Mouse (Mus musculus) liver, embryonic 14.5 days (tissue): ENCODE data around the gene Sp100. TPM values are rescaled to one million over a fixed set of nuclear protein-coding genes. Genes with fewer than 3 reads are reported as not detected.

Experiments used
- ATAC-seq: fragments of 200-750 bp; cut with Nextera tagmentation; 2 replicates; pipeline ENCODE4 v1.8.0; 2017; ENCODE audit warnings: moderate number of reproducible peaks, mild to moderate bottlenecking, moderate library complexity; ENCODE audit not compliant: insufficient read depth
- DNase-seq, 3 experiments: peaks; one replicate each; pipeline ENCODE4 v3.0.0-alpha.2; 2012 to 2013; ENCODE audit warnings: low read depth in 3 of 3, low spot score in 3 of 3
- H3K27ac ChIP-seq: fragments of 300-500 bp; sonication (generic); 2 replicates; pipeline ENCODE4 v1.5.1; 2014; ENCODE audit warnings: moderate library complexity, mild to moderate bottlenecking, control low read depth, inconsistent platforms
- H3K27me3 ChIP-seq: fragments of 300-500 bp; sonication (generic); 2 replicates; pipeline ENCODE4 v1.6.1; 2014; ENCODE audit warnings: mild to moderate bottlenecking, low read length, moderate library complexity; ENCODE audit not compliant: control insufficient read depth, insufficient read depth
- H3K36me3 ChIP-seq: fragments of 300-500 bp; sonication (generic); replicated peaks from 2 replicates; pipeline ENCODE4 v1.6.1; 2014; ENCODE audit warnings: low read depth; ENCODE audit not compliant: control insufficient read depth, insufficient read depth
- H3K4me1 ChIP-seq, 2 experiments: fragments of 200-500 bp in 1 of 2; fragments of 300-500 bp in 1 of 2; sonication (generic) in 1 of 2; replicated peaks; 2 replicates each; pipeline ENCODE4 v1.6.1; 2012 to 2014; ENCODE audit warnings: antibody characterized with exemption in 1 of 2, inconsistent platforms in 1 of 2, low read length in 1 of 2; ENCODE audit not compliant: control insufficient read depth in 2 of 2, insufficient read depth in 2 of 2
- H3K4me2 ChIP-seq: fragments of 300-500 bp; sonication (generic); 2 replicates; pipeline ENCODE4 v1.6.1; 2014; ENCODE audit warnings: low read depth, mild to moderate bottlenecking, control low read depth, moderate library complexity
- H3K4me3 ChIP-seq, 2 experiments: fragments of 200-500 bp in 1 of 2; fragments of 300-500 bp in 1 of 2; sonication (generic) in 1 of 2; 2 replicates each; pipeline ENCODE4 v1.5.1; 2012 to 2014; ENCODE audit warnings: low read depth in 2 of 2, low read length in 2 of 2, mild to moderate bottlenecking in 2 of 2, control low read depth in 1 of 2, inconsistent platforms in 1 of 2, moderate library complexity in 1 of 2; ENCODE audit not compliant: insufficient read depth in 1 of 2
- H3K9ac ChIP-seq: fragments of 300-500 bp; sonication (generic); replicated peaks from 2 replicates; pipeline ENCODE4 v1.6.1; 2014; ENCODE audit warnings: mild to moderate bottlenecking, control low read depth, moderate library complexity
- H3K9me3 ChIP-seq: fragments of 300-500 bp; sonication (generic); 2 replicates; pipeline ENCODE4 v1.6.1; 2016; ENCODE audit warnings: low read length, mixed read lengths; ENCODE audit not compliant: control insufficient read depth
- CTCF ChIP-seq: IDR thresholded peaks from 2 replicates; pipeline ENCODE4 v1.5.1; 2016; ENCODE audit warnings: antibody characterized with exemption, low read depth, control low read depth
- EP300 ChIP-seq: IDR thresholded peaks from 2 replicates; pipeline ENCODE4 v1.6.1; 2016; ENCODE audit warnings: antibody characterized with exemption, low read depth
- WGBS: fragments of 180-500 bp; shearing (Covaris S2); extraction: QIAGEN DNeasy Blood & Tissue Kit; methylation state at CpG from one replicate; pipeline ENCODE4 v1.1.7; 2014; ENCODE audit not compliant: insufficient replicate concordance; 5-methylcytosine and 5-hydroxymethylcytosine counted together
- polyA plus RNA-seq, 2 experiments: library from polyadenylated mRNA; depleted of rRNA in 1 of 2; stranded (reverse) in 1 of 2; unstranded in 1 of 2; fragments of >200 nt; fragmentation: Nextera tagmentation in 1 of 2; extraction: Ambion mirVana in 1 of 2; gene quantifications; 2 replicates each; pipeline versions ENCODE4 v1.2.1 to v1.2.3; 2012 to 2014

The Sp100 gene
- polyA plus RNA-seq, 2 experiments: 2.0 to 3.2 TPM

DNA sequence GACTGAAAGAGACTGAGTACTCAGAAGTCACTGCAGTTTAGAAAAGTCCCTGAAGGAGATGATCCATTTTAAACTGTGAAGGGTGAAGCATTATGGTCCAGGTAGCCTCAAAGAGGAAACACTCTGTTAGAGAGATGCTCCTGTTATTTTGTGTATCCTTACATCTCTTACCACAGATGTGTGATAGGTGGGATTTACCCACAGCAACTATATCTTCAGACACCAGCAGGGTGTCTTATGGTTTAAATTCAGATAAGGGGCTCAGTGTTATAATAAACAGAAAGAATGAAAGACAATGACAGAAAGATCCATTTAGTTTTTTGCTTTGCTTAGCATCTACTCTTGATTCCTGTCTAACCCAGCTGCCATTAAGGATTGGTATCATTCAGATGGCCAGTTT lies 14.5 kb downstream of the Sp100 start:
- no peak for ATAC-seq

DNA sequence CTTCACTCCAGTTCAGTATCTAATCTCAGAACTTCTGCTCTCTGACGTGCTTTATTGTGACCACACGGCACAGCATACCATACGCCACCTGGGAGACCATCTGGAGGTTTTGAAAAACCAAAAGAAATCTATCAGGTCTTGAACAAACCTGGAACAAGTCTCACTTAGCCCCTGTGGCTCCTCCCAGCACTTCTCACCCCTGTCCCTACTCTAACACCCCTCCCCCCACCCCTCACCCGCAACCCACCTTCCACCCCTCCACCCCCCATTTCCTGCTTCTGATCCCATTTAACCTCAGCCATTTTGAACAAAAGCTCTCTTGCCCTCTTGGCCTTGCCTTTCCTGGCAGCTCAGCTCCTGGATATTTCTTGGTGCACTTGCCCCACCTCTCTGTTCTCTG lies 30.4 kb downstream of the Sp100 start:
- Histone ChIP-seq H3K4me1 (no peaks in the 10 kb centered on the region), H3K36me3 (no peaks in the 10 kb centered on the region), H3K9me3 (no peaks in the 10 kb centered on the region), H3K4me2 (no peak overlapping the region), H3K27me3 (no peaks in the 10 kb centered on the region), H3K4me3 (no peak overlapping the region), H3K27ac (no peak overlapping the region), H3K9ac (no peak overlapping the region)
- TF ChIP-seq EP300 (no peak), CTCF (no peak)
- WGBS: 50% methylated on average over 4 of the region's 4 CpGs
- ATAC-seq: no peak
- no peak for DNase-seq

More for the DNA sequence above, 14.5 kb downstream of the Sp100 start:
- no peak for DNase-seq
- H3K36me3 ChIP-seq: no peaks in the 10 kb centered on the region
- H3K9me3 ChIP-seq: no peaks in the 10 kb centered on the region
- H3K9ac ChIP-seq: no peak overlapping the region
- no peaks in the 10 kb centered on the region for H3K4me1 ChIP-seq
- no peak overlapping the region for H3K27ac ChIP-seq
- TF ChIP-seq EP300 (no peak), CTCF (no peak)
- H3K4me2 ChIP-seq: no peak overlapping the region
- no peaks in the 10 kb centered on the region for H3K27me3 ChIP-seq
- H3K4me3 ChIP-seq: no peak overlapping the region

DNA sequence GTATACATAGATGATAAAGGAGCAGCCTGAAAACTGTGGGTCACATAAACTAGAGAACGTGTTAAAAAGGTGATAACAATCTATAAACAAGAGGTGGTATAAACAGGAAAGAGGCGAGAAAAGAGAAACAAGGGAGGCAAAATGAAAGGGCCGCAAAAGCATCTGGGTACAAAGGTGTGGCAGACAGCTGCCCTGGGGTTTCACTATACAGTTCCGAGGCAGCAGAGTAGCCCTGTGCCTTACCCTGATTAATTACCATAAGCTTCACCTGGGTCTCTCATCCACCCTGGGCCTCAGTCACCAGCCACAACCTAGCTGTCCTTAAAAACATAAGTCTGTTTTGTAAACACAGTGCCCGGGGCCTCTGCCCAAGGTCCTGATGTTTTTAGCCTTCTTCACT lies 36.9 kb downstream of the Sp100 start:
- Histone ChIP-seq H3K9ac (no peak overlapping the region), H3K27me3 (no peaks in the 10 kb centered on the region), H3K4me3 (no peak overlapping the region), H3K9me3 (no peaks in the 10 kb centered on the region), H3K4me2 (no peak overlapping the region), H3K36me3 (no peaks in the 10 kb centered on the region), H3K27ac (no peak overlapping the region), H3K4me1 (no peaks in the 10 kb centered on the region)
- WGBS: 58% methylated on average over 5 of the region's 5 CpGs
- DNase-seq: no peak
- TF ChIP-seq CTCF (no peak), EP300 (no peak)
- ATAC-seq: no peak

DNA sequence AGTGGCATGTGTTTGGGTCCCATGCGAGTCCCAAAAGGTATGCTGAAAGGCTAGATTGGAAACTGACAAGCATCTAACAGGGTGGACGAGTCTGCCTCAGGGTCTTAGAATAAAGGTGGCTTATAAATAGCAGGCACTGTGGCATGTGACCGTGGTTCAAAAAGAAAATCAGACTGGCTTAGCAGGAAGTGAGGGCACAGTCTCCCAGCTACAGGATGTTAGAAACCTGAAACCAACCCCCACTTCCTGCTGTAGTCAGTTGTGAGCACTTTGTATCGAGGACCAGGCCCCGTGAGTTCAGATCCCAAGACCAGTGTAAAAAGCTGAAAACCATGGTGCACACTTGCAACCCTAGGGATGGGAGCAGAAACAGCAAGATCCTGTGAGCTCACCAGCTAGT lies 37.6 kb downstream of the Sp100 start:
- Histone ChIP-seq H3K4me2 (no peak overlapping the region), H3K27me3 (no peaks in the 10 kb centered on the region), H3K9me3 (no peaks in the 10 kb centered on the region), H3K27ac (no peak overlapping the region), H3K4me1 (no peaks in the 10 kb centered on the region), H3K9ac (no peak overlapping the region), H3K4me3 (no peak overlapping the region), H3K36me3 (no peaks in the 10 kb centered on the region)
- WGBS: 26% methylated on average over 5 of the region's 5 CpGs
- no peak for DNase-seq
- TF ChIP-seq CTCF: no peak
- no peak for TF ChIP-seq EP300
- ATAC-seq: no peak

DNA sequence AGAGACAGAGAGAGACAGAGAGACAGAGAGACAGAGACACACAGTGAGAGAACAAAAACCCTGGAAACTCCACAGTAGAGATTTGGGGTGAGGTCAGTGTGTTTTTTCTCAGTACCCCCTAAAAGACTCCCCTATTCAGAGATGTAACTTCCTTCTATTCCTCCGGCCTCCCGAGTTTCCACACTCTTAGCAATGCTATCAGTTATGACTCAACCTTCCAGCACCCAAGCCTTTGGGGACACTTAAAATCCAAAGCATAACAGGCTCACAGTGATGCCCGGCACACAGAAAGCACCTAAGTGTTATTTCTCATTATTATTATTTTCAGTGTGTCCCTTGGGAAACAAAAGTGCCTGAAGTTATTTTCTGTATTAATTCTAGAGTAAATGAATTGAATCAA lies 40.8 kb downstream of the Sp100 start:
- H3K9ac ChIP-seq: no peak overlapping the region
- no peak overlapping the region for H3K27ac ChIP-seq
- no peaks in the 10 kb centered on the region for H3K27me3 ChIP-seq
- H3K4me2 ChIP-seq: no peak overlapping the region
- H3K9me3 ChIP-seq: no peaks in the 10 kb centered on the region
- H3K4me3 ChIP-seq: no peak overlapping the region
- 65% methylated on average over 3 of the region's 3 CpGs for WGBS
- peaks cover 0 to 4% of the 10 kb centered on the region in 2 experiments; a peak in 3 of 4 replicates for H3K4me1 ChIP-seq
- TF ChIP-seq CTCF: no peak
- no peak for TF ChIP-seq EP300
- no peaks in the 10 kb centered on the region for H3K36me3 ChIP-seq
- ATAC-seq (no peak), DNase-seq (no peak)

DNA sequence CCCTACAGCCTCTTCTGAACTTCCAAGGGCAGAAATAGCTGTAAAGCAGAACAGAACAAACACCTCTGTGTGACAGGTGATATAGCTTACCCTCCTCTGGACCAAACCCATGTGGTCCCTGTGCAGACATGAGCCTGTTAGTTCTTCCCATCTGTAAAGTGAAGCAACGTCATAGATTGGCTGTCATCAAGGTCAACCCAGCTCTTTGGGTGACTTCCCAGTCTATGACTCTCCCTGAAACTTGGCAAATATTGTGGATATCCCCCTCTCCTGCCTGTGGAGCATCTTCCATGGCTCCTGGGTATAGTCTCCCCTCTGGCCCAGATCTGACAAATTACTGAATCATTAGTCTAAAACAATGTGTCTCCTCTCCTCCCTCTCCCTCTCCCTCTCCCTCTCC lies 42.5 kb downstream of the Sp100 start:
- H3K9me3 ChIP-seq: no peaks in the 10 kb centered on the region
- 52% methylated on average over 1 of the region's 1 CpGs for WGBS
- H3K4me2 ChIP-seq: no peak overlapping the region
- H3K27me3 ChIP-seq: no peaks in the 10 kb centered on the region
- H3K36me3 ChIP-seq: no peaks in the 10 kb centered on the region
- TF ChIP-seq CTCF (no peak), EP300 (no peak)
- no peak overlapping the region for H3K27ac ChIP-seq
- DNase-seq: no peak
- H3K9ac ChIP-seq: no peak overlapping the region
- ATAC-seq: no peak
- H3K4me1 ChIP-seq: peaks cover 0 to 4% of the 10 kb centered on the region in 2 experiments; a peak in 3 of 4 replicates
- no peak overlapping the region for H3K4me3 ChIP-seq
